Mouse (Mus musculus) midbrain, embryonic 16.5 days (tissue): ENCODE measurements around the gene Zfp799. TPM values are rescaled to one million over a fixed set of nuclear protein-coding genes. Genes with fewer than 3 reads are reported as not detected.

Experiments
- ATAC-seq: fragments of 200-750 bp; cut with Nextera tagmentation; 2 replicates; pipeline ENCODE4 v1.8.0; 2017; ENCODE audit warnings: moderate TSS enrichment
- H3K27ac ChIP-seq: fragments of 300-500 bp; sonication (generic); 2 replicates; pipeline ENCODE4 v1.5.1; 2014; ENCODE audit warnings: mild to moderate bottlenecking, low read length, mixed read lengths
- H3K27me3 ChIP-seq: fragments of 300-500 bp; sonication (generic); 2 replicates; pipeline ENCODE4 v1.6.1; 2014; ENCODE audit warnings: low read depth, low read length, mixed read lengths; ENCODE audit not compliant: control insufficient read depth, insufficient read depth
- H3K36me3 ChIP-seq: fragments of 300-500 bp; sonication (generic); 2 replicates; pipeline ENCODE4 v1.6.1; 2014; ENCODE audit warnings: mild to moderate bottlenecking, low read length, moderate library complexity, mixed read lengths; ENCODE audit not compliant: control insufficient read depth, insufficient read depth
- H3K4me1 ChIP-seq: fragments of 300-500 bp; sonication (generic); 2 replicates; pipeline ENCODE4 v1.6.1; 2014; ENCODE audit warnings: mild to moderate bottlenecking, low read length, mixed read lengths; ENCODE audit not compliant: control insufficient read depth, insufficient read depth
- H3K4me2 ChIP-seq: fragments of 300-500 bp; sonication (generic); 2 replicates; pipeline ENCODE4 v1.6.1; 2014; ENCODE audit warnings: mild to moderate bottlenecking, low read length, mixed read lengths
- H3K4me3 ChIP-seq: fragments of 300-500 bp; sonication (generic); 2 replicates; pipeline ENCODE4 v1.5.1; 2014; ENCODE audit warnings: low read depth, mild to moderate bottlenecking, low read length, moderate library complexity, mixed read lengths
- H3K9ac ChIP-seq: fragments of 300-500 bp; sonication (generic); 2 replicates; pipeline ENCODE4 v1.6.1; 2014; ENCODE audit warnings: low read depth, low read length, mixed read lengths
- H3K9me3 ChIP-seq: fragments of 300-500 bp; sonication (generic); replicated peaks from 2 replicates; pipeline ENCODE4 v1.6.1; 2014; ENCODE audit warnings: mild to moderate bottlenecking, low read length, mixed read lengths; ENCODE audit not compliant: control insufficient read depth, poor library complexity, severe bottlenecking
- WGBS: fragments of 180-500 bp; shearing (Covaris S2); extraction: QIAGEN DNeasy Blood & Tissue Kit; methylation state at CpG from one replicate; pipeline ENCODE4 v1.1.7; 2014; 5-methylcytosine and 5-hydroxymethylcytosine counted together
- polyA plus RNA-seq: library from polyadenylated mRNA; unstranded; fragments of >200 nt; fragmentation: Nextera tagmentation; extraction: Ambion mirVana; gene quantifications from 2 replicates; pipeline ENCODE4 v1.2.1, GENCODE M21; 2015

Zfp799 gene
- polyA plus RNA-seq, 1 experiment from 2014 or later, result 15.1 TPM

DNA sequence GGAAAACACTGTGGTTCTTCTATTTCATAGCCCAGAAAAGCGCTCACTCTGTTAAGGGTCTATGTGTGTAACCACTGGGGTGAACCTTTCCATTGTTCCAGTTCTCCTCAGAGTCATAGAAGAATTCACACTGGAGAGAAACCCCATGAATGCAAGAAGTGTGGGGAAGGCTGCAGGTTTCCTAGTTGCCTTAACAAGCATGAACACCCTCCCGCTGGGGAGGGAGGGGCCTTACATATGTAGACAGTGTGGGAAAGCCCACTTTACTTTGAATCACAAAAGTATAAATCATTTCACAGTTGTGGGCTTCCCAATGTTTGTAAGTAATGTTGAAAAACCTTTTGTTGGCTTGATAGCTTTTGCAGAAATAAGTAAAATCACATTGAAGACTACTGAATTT, 11.3 kb upstream of the Zfp799 start:
- Histone ChIP-seq H3K4me3 (no peak overlapping the region), H3K9ac (no peak overlapping the region), H3K4me2 (no peak overlapping the region), H3K36me3 (no peaks in the 10 kb centered on the region), H3K9me3 (0 out of 2 replicates have a peak, but pooled peaks cover 4% of the 10 kb centered on the region), H3K4me1 (no peaks in the 10 kb centered on the region), H3K27ac (no peak overlapping the region), H3K27me3 (no peaks in the 10 kb centered on the region)
- ATAC-seq, result no peak
- 46% methylated on average over 2 of the region's 2 CpGs for WGBS

DNA sequence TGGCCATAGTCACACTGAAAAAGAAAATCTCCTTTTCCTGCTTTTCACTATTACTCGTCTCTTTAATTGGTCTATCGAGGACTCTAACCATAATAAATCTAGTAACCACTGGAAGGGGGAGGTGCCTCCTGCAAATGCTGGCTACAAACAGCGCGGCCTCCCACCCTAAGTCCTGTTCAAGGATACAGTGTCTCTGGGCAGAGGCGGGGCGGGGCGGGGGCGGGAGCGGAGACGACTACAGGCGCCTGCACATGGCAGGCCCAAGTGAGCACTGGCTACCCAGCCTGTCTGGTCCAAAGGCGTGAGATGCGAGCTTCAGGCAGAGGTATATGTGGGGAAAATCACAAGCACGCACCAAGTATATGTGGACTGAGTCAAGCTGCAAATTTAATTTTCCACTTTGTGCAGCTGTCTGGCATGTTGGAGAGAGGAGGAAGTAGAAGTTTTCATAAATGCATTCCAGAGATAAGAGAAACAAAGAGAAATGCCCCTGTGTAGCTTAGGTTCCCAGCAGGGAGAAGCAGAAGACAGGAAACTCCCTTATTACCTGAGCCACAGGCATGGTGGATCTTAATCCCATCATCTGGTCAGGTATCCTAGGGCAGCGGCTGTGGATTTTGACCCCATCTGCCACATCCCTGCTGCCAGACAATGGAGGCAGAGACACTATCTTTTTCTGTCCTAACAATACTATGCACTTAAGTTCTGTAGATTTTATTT, 9.2 kb upstream of the Zfp799 start:
- Histone ChIP-seq H3K9me3 (0 out of 2 replicates have a peak, but pooled peaks cover 4% of the 10 kb centered on the region), H3K36me3 (no peaks in the 10 kb centered on the region), H3K27me3 (no peaks in the 10 kb centered on the region), H3K4me2 (no peak overlapping the region), H3K4me3 (no peak overlapping the region), H3K9ac (no peak overlapping the region), H3K4me1 (no peaks in the 10 kb centered on the region), H3K27ac (no peak overlapping the region)
- 50% methylated on average over 15 of the region's 15 CpGs for WGBS
- ATAC-seq, result no peak

DNA sequence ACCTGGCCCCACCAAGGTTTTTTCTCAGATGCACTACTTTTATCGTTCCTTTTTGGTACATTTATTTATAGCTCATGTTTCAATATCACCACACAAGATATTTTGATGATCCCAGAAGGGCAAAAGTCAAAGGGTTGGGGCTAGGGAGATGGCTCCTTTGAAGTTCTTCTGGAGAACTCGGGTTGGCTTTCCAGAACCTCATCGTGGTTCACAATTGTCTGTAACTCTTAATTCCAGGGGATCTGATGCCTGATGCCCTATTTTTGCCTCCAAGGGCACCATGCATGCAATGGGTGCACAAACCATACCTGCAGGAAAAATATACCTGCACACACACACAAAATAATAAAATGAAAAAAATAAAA, 339 bp upstream of the Zfp799 start:
- no peaks in the 10 kb centered on the region for H3K27me3 ChIP-seq
- H3K27ac ChIP-seq, result peak overlapping the region; percentile 24; the same call in 1 of the 2 replicates
- H3K9me3 ChIP-seq, result no peaks in the 10 kb centered on the region
- peak; percentile 51 for ATAC-seq
- peak overlapping the region; percentile 76 for H3K4me3 ChIP-seq
- H3K36me3 ChIP-seq, result 0 out of 2 replicates have a peak, but pooled peaks cover 7% of the 10 kb centered on the region
- 27% methylated on average over 3 of the region's 3 CpGs for WGBS
- peak overlapping the region; percentile 94 for H3K4me2 ChIP-seq
- H3K9ac ChIP-seq, result no peak overlapping the region
- H3K4me1 ChIP-seq, result peaks cover 12% of the 10 kb centered on the region

DNA sequence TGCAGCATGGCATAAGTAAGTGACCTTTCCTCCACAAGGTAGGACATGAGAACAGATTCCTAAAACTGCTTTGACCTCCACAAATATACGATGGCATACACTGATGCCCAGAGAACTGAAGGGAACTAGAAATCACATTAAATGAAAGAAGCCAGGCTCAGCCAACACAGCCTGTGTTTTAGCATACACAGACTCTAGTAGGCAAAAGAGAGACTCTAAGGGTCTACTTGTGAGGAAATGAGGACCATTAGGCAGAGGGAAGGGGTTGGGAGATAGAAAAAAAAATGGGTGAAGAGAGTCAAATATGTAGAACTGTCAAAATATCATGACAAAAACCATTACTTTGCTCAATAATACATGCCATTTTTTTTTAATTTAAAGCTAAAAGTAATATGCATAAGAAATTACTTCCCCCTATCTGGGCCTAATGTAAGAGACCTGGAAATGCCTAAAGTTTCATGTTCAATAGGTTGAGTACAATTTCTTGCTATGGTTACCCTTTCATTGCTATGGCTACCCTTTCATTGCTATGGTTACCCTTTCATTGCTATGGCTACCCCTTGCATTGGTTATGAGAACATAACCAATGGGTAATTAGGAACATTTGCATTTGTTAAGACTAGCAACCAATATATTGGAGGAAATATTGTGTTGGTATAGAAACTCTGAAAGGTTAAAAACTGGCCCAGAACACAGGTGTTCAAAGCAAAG, 13.8 kb downstream of the Zfp799 start:
- Histone ChIP-seq H3K27ac (no peak overlapping the region), H3K27me3 (no peaks in the 10 kb centered on the region), H3K9me3 (no peaks in the 10 kb centered on the region), H3K4me1 (no peaks in the 10 kb centered on the region), H3K9ac (no peak overlapping the region), H3K36me3 (peaks cover 27% of the 10 kb centered on the region), H3K4me2 (no peak overlapping the region), H3K4me3 (no peak overlapping the region)
- WGBS, result 93% methylated on average over 1 of the region's 1 CpGs
- no peak for ATAC-seq

DNA sequence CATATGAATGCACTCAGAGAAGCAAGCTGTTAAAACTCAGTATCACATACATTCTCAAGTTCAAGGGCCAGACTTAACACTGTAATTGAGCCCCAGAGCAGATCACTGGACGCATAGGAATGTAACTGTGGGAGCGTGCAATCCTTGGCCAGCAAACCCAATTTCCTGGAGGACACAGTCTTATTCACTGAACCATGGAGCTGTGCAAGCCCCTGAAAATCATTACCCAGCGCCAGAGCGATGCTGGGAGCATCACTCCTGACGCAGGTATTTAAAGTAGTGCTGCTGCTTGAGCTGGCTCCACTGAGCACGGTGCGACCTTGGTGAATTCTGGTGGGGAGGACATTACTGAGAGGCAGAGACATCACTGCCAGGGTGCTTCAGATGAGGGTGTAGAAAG, 15.9 kb downstream of the Zfp799 start:
- 0 out of 2 replicates have a peak, but pooled peaks cover 3% of the 10 kb centered on the region for H3K4me1 ChIP-seq
- H3K36me3 ChIP-seq, result peaks cover 10% of the 10 kb centered on the region; the same call in 1 of the 2 replicates
- WGBS, result 82% methylated on average over 7 of the region's 7 CpGs

DNA sequence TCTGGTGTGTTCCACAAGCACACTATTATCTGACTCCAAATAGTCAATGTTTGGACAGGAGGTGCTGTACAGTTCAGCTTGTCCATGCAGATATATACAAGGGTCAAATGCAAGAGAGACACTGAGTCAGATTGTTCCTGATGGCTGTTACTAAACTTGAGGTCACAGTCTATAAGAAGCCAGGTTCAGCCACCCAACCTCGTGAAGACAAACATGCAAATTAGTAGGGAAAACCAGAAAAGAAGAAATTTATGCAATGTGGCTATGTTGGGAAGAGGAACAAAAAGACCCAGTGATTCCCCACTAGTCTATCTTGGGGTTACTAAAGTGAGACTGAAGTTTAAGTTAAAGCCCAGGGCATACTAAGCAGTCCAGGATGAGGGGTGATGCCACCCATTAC, 19.4 kb downstream of the Zfp799 start:
- H3K4me2 ChIP-seq, result peak overlapping the region; percentile 61

More for the DNA sequence above, 15.9 kb downstream of the Zfp799 start:
- no peak overlapping the region for H3K4me2 ChIP-seq
- no peaks in the 10 kb centered on the region for H3K9me3 ChIP-seq
- no peak for ATAC-seq
- no peak overlapping the region for H3K4me3 ChIP-seq
- H3K9ac ChIP-seq, result no peak overlapping the region
- H3K27ac ChIP-seq, result no peak overlapping the region
- H3K27me3 ChIP-seq, result no peaks in the 10 kb centered on the region

DNA sequence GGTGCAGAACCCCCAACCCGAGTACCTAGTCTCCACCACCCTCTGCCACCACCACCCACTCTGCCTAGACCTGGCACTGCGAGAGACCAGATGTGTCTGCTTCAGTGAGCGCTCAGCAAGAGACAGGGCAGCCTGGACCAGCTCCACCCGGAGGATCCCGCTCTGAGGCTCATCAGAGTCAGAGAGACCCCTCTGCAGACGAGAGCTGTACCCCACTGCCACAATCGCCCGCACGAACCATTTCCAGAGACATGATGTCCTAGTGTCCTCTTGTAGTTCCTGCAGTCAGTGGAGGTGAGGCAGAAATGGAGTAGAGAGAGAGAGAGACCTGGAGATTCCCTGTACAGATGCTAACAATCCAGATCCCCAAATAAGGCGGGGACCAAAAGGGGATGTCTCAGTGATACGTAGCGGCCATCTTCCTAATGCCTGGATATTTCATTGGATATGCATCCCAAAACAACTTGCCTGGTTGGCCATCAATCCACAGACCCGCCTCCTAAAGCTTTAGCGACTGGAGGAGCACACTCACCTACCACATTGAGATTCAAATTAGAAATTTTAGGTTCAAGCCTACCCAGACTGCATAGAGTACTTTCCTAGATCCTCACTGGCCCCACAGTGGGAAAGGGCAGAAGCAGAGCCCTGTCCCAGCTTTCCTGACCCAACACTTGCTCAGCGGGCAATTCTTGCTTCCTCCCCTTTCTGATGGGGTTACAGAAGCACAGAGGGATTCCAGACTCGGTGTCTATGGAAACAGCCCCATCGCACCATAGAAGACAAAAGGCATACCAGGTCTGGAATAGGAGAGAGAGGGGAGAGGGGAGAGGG, 20.3 kb downstream of the Zfp799 start, which contains the start of gene Zfp811:
Gene Zfp811, minus strand, starts transcription at position 388 of the 831 bp plus-strand sequence.
- peak within 1 kb of the TSS; percentile 61 for H3K4me2 ChIP-seq
- no peaks in the 10 kb centered on the region for H3K9me3 ChIP-seq
- under 1% methylated on average over 17 of the region's 17 CpGs for WGBS
- H3K4me3 ChIP-seq, result peak within 1 kb of the TSS; percentile 54
- no peaks in the 10 kb centered on the region for H3K36me3 ChIP-seq
- peaks cover 28% of the 10 kb centered on the region for H3K4me1 ChIP-seq
- peak within 1 kb of the TSS; percentile 93 for H3K27ac ChIP-seq
- no peaks in the 10 kb centered on the region for H3K27me3 ChIP-seq
- H3K9ac ChIP-seq, result peak within 1 kb of the TSS; percentile 76
- peak; percentile 94 for ATAC-seq

More for the DNA sequence above, 19.4 kb downstream of the Zfp799 start:
- Histone ChIP-seq H3K4me1 (peaks cover 28% of the 10 kb centered on the region), H3K27me3 (no peaks in the 10 kb centered on the region), H3K9ac (no peak overlapping the region), H3K36me3 (no peaks in the 10 kb centered on the region), H3K4me3 (no peak overlapping the region), H3K27ac (no peak overlapping the region), H3K9me3 (no peaks in the 10 kb centered on the region)
- WGBS, result 23% methylated on average over 1 of the region's 1 CpGs
- no peak for ATAC-seq

DNA sequence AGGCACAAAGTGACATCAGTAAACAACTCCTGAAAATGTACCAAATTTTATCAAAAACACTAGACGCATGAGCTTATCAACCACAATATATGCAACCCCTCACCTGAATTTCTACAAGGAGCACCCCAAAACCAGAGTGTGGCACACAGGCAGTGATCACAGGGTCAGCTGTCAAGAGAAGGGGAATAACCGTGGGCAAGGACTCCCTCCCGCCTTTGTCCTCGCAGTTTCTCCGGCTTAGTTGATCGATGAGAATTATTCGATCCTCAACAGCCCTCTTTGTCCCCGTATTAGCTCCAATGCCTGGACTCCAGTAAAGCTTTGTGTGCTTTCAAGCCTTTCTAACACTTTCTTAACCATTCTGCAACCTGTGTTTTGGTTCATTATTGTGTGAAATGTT, 21.1 kb downstream of the Zfp799 start:
- WGBS, result 3% methylated on average over 8 of the region's 8 CpGs
- Histone ChIP-seq H3K27me3 (no peaks in the 10 kb centered on the region), H3K9ac (peak overlapping the region; percentile 76), H3K9me3 (no peaks in the 10 kb centered on the region), H3K4me2 (peak overlapping the region; percentile 61), H3K4me1 (peaks cover 28% of the 10 kb centered on the region), H3K27ac (peak overlapping the region; percentile 93), H3K4me3 (peak overlapping the region; percentile 54), H3K36me3 (no peaks in the 10 kb centered on the region)
- ATAC-seq, result no peak; the same call in 1 of the 2 replicates
